Mouse (Mus musculus): ENCODE results near the gene Anxa9. TPM values are rescaled to one million over a fixed set of nuclear protein-coding genes. Genes with fewer than 3 reads are reported as not detected.
A peak's percentile ranks its signal among the peaks of the same experiment; 100 is the strongest.
"Not testable (repeated sequence)": the region's sequence is repeated elsewhere in the genome, so short reads cannot be mapped to it uniquely, and the experiment has no call there.

Anxa9 gene
- 0.88 TPM in 2 replicates for polyA plus RNA-seq (2014; fragmentation: Nextera tagmentation; extraction: Ambion mirVana)

DNA sequence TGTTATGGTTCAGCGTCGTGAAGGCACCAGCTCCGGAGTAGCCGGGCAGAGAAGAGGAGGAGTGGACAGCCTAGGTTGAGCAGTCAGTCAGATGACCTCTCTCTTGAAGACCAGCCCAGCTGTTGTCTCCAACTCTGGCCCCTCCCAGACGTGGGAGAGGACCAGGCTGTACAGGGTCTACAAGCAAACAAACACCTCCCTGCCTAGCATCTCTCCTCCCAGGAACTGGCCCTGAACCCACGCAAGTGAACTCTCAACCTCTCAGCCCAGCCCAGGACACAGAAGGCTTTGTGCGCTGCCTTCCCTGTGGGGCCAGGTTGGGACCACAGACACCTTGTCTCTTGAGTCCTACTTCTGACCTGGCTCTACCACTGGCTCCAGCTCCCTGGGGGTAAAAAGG is at the start of gene Anxa9:
Gene Anxa9 (minus strand): TSS at position 77 of the 400 bp plus-strand sequence.
- Histone ChIP-seq H3K4me2 (ENCODE audit: low read length) (no peak within 1 kb of the TSS), H3K9me3 (ENCODE audit: control insufficient read depth, low read length) (no peaks in the 10 kb centered on the region), H3K4me1 (ENCODE audit: control insufficient read depth in 2 of 2, insufficient read depth in 2 of 2, low read length in 2 of 2) (peaks cover 5 to 10% of the 10 kb centered on the region in 2 experiments; a peak in 3 of 4 replicates), H3K4me3 (ENCODE audit: control insufficient read depth in 1 of 2, insufficient read depth in 1 of 2, low read depth in 1 of 2, low read length in 2 of 2) (no peak within 1 kb of the TSS), H3K36me3 (ENCODE audit: control insufficient read depth, insufficient read depth, low read length) (no peaks in the 10 kb centered on the region), H3K27me3 (ENCODE audit: control insufficient read depth, insufficient read depth, low read length) (no peaks in the 10 kb centered on the region), H3K27ac (replicated peaks in 1 of 2; ENCODE audit: control insufficient read depth in 1 of 2, insufficient read depth in 1 of 2, low read depth in 2 of 2, low read length in 2 of 2) (no peak within 1 kb of the TSS), H3K9ac (ENCODE audit: low read length) (no peak within 1 kb of the TSS)
- no peak for ATAC-seq (ENCODE audit: insufficient number of reproducible peaks, insufficient read depth, low FRiP score, low read depth)
- 50% methylated on average over 7 of the region's 7 CpGs for WGBS

DNA sequence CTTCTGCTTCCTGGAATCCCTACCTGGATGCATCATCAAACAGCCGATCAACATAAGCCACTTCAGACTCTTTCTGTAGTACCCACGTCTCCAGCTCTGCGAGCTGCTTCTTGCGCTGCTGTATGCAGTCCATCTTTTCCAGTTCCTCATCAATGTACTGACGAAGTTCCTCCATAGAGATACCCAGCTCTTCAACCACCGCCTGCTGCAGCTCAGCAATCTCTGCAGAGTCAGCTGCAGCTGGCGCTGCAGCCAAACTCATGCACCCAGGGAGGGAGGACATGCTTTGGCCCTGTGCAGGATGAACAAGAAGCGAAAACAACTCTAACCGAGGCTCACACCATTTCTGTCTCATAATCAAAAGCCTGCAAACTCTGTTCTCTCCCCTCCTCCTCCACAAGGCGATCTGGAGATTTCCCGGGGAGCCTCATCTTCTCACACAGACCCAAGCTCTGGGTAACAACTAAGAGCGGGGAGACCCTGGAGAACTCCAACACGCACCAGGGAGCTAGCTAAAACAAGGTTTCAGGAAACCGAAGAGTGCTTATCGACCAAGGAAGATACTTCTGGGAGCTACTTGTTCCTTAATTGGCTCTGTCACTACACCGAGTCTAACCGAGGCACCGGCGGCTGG is 49.1 kb upstream of the Anxa9 start:
- Histone ChIP-seq H3K4me2 (ENCODE audit: low read length) (peak overlapping the region; percentile 58), H3K36me3 (ENCODE audit: control insufficient read depth, insufficient read depth, low read length) (peaks cover 30% of the 10 kb centered on the region), H3K4me3 (ENCODE audit: control insufficient read depth in 1 of 2, insufficient read depth in 1 of 2, low read depth in 1 of 2, low read length in 2 of 2) (peak overlapping the region; percentile 48 to 52), H3K9ac (ENCODE audit: low read length) (peak overlapping the region; percentile 71; the same call in 1 of the 2 replicates)
- H3K27me3 ChIP-seq (ENCODE audit: control insufficient read depth, insufficient read depth, low read length); H3K4me1 ChIP-seq (ENCODE audit: control insufficient read depth in 2 of 2, insufficient read depth in 2 of 2, low read length in 2 of 2); H3K9me3 ChIP-seq (ENCODE audit: control insufficient read depth, low read length); H3K27ac ChIP-seq (replicated peaks in 1 of 2; ENCODE audit: control insufficient read depth in 1 of 2, insufficient read depth in 1 of 2, low read depth in 2 of 2, low read length in 2 of 2): not testable (repeated sequence)
- WGBS, result 28% methylated on average over 8 of the region's 19 CpGs
- peak; percentile 27; the same call in 1 of the 2 replicates for ATAC-seq (ENCODE audit: insufficient number of reproducible peaks, insufficient read depth, low FRiP score, low read depth)

GRCm38 (mm10) chr3:95349491-95349890 is 42.5 kb upstream of the Anxa9 start:
- no peak for ATAC-seq (ENCODE audit: insufficient number of reproducible peaks, insufficient read depth, low FRiP score, low read depth)
- H3K9ac ChIP-seq (ENCODE audit: low read length), result no peak overlapping the region

DNA sequence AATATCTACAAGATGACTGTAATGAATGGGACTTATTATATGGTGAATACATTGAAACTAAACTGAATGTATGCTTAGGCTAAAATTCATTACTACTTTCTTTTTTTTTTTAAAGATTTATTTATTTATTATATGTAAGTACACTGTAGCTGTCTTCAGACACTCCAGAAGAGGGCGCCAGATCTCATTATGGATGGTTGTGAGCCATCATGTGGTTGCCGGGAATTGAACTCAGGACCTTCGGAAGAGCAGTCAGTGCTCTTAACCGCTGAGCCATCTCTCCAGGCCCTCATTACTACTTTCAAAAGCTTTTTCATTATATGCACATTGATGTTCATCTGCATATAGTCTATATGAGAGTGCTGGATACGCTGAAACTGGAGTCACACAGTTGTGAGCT is 41.4 kb upstream of the Anxa9 start:
- not testable (repeated sequence) for H3K9ac ChIP-seq (ENCODE audit: low read length); H3K27me3 ChIP-seq (ENCODE audit: control insufficient read depth, insufficient read depth, low read length); H3K27ac ChIP-seq (replicated peaks in 1 of 2; ENCODE audit: control insufficient read depth in 1 of 2, insufficient read depth in 1 of 2, low read depth in 2 of 2, low read length in 2 of 2); H3K4me1 ChIP-seq (ENCODE audit: control insufficient read depth in 2 of 2, insufficient read depth in 2 of 2, low read length in 2 of 2); H3K4me2 ChIP-seq (ENCODE audit: low read length); H3K4me3 ChIP-seq (ENCODE audit: control insufficient read depth in 1 of 2, insufficient read depth in 1 of 2, low read depth in 1 of 2, low read length in 2 of 2); ATAC-seq (ENCODE audit: insufficient number of reproducible peaks, insufficient read depth, low FRiP score, low read depth); H3K9me3 ChIP-seq (ENCODE audit: control insufficient read depth, low read length)
- over 99% methylated on average over 5 of the region's 5 CpGs for WGBS
- peaks cover 90% of the 10 kb centered on the region for H3K36me3 ChIP-seq (ENCODE audit: control insufficient read depth, insufficient read depth, low read length)

More at GRCm38 (mm10) chr3:95349491-95349890, 42.5 kb upstream of the Anxa9 start:
- Histone ChIP-seq H3K4me3 (ENCODE audit: control insufficient read depth in 1 of 2, insufficient read depth in 1 of 2, low read depth in 1 of 2, low read length in 2 of 2) (no peak overlapping the region), H3K36me3 (ENCODE audit: control insufficient read depth, insufficient read depth, low read length) (peaks cover 89% of the 10 kb centered on the region), H3K27ac (replicated peaks in 1 of 2; ENCODE audit: control insufficient read depth in 1 of 2, insufficient read depth in 1 of 2, low read depth in 2 of 2, low read length in 2 of 2) (no peak overlapping the region), H3K4me2 (ENCODE audit: low read length) (no peak overlapping the region), H3K27me3 (ENCODE audit: control insufficient read depth, insufficient read depth, low read length) (no peaks in the 10 kb centered on the region), H3K4me1 (ENCODE audit: control insufficient read depth in 2 of 2, insufficient read depth in 2 of 2, low read length in 2 of 2) (no peaks in the 10 kb centered on the region), H3K9me3 (ENCODE audit: control insufficient read depth, low read length) (no peaks in the 10 kb centered on the region)

DNA sequence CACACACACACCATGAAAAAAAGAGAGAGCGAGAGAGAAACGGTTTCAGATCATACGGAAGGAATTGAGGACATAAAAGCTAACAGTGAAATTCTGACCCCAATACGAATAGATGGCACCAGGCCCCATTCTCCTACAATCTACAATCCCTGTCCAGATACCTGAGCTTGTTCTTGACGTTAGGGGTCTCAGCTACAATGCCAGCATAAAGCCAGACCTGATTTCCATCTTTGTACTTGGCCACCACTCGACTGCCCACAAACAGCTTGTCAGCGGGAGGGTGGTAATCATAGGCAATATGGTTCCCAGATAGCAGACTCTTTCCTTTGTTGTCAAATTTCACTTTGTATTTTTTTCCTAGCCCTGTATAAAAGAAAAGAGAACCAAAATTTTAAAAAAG is 39.5 kb upstream of the Anxa9 start:
- 90% methylated on average over 7 of the region's 7 CpGs for WGBS
- H3K9ac ChIP-seq (ENCODE audit: low read length), result no peak overlapping the region
- H3K27ac ChIP-seq (replicated peaks in 1 of 2; ENCODE audit: control insufficient read depth in 1 of 2, insufficient read depth in 1 of 2, low read depth in 2 of 2, low read length in 2 of 2), result no peak overlapping the region
- H3K4me1 ChIP-seq (ENCODE audit: control insufficient read depth in 2 of 2, insufficient read depth in 2 of 2, low read length in 2 of 2), result no peaks in the 10 kb centered on the region
- H3K9me3 ChIP-seq (ENCODE audit: control insufficient read depth, low read length), result no peaks in the 10 kb centered on the region
- no peaks in the 10 kb centered on the region for H3K27me3 ChIP-seq (ENCODE audit: control insufficient read depth, insufficient read depth, low read length)
- H3K36me3 ChIP-seq (ENCODE audit: control insufficient read depth, insufficient read depth, low read length), result peaks cover 89% of the 10 kb centered on the region
- H3K4me3 ChIP-seq (ENCODE audit: control insufficient read depth in 1 of 2, insufficient read depth in 1 of 2, low read depth in 1 of 2, low read length in 2 of 2), result no peak overlapping the region
- ATAC-seq (ENCODE audit: insufficient number of reproducible peaks, insufficient read depth, low FRiP score, low read depth), result no peak
- no peak overlapping the region for H3K4me2 ChIP-seq (ENCODE audit: low read length)

- not testable (repeated sequence) for H3K9me3 ChIP-seq (ENCODE audit: control insufficient read depth, low read length); H3K9ac ChIP-seq (ENCODE audit: low read length); H3K27ac ChIP-seq (replicated peaks in 1 of 2; ENCODE audit: control insufficient read depth in 1 of 2, insufficient read depth in 1 of 2, low read depth in 2 of 2, low read length in 2 of 2); H3K4me2 ChIP-seq (ENCODE audit: low read length); H3K27me3 ChIP-seq (ENCODE audit: control insufficient read depth, insufficient read depth, low read length); ATAC-seq (ENCODE audit: insufficient number of reproducible peaks, insufficient read depth, low FRiP score, low read depth); H3K4me3 ChIP-seq (ENCODE audit: control insufficient read depth in 1 of 2, insufficient read depth in 1 of 2, low read depth in 1 of 2, low read length in 2 of 2); H3K4me1 ChIP-seq (ENCODE audit: control insufficient read depth in 2 of 2, insufficient read depth in 2 of 2, low read length in 2 of 2)
- peaks cover 94% of the 10 kb centered on the region for H3K36me3 ChIP-seq (ENCODE audit: control insufficient read depth, insufficient read depth, low read length)
- 98% methylated on average over 9 of the region's 9 CpGs for WGBS
Measured at GRCm38 (mm10) chr3:95343356-95344000, 36.5 kb upstream of the Anxa9 start.

DNA sequence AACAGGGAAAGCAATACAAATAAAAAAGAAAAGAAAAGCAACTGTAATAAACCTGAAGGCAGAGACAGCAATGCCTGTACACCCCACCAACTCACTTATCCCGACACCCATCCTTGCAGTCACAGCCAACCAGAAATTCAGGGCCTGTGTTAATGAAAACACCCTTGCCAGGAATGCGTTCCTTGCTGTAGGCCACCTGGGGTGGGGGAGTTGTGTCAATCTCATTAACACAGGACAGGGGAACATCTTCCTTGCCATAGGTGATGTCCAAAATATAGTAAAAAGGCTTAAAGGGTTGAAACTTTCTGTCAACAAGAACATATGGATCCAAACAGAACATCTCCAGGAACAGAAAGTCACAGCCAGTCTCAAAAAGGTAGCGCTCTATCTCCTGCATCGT is 31.3 kb upstream of the Anxa9 start:
- H3K27ac ChIP-seq (replicated peaks in 1 of 2; ENCODE audit: control insufficient read depth in 1 of 2, insufficient read depth in 1 of 2, low read depth in 2 of 2, low read length in 2 of 2), result no peak overlapping the region
- no peak overlapping the region for H3K4me2 ChIP-seq (ENCODE audit: low read length)
- H3K27me3 ChIP-seq (ENCODE audit: control insufficient read depth, insufficient read depth, low read length), result no peaks in the 10 kb centered on the region
- no peaks in the 10 kb centered on the region for H3K9me3 ChIP-seq (ENCODE audit: control insufficient read depth, low read length)
- no peak overlapping the region for H3K4me3 ChIP-seq (ENCODE audit: control insufficient read depth in 1 of 2, insufficient read depth in 1 of 2, low read depth in 1 of 2, low read length in 2 of 2)
- no peaks in the 10 kb centered on the region for H3K4me1 ChIP-seq (ENCODE audit: control insufficient read depth in 2 of 2, insufficient read depth in 2 of 2, low read length in 2 of 2)
- 95% methylated on average over 4 of the region's 4 CpGs for WGBS
- peaks cover 98% of the 10 kb centered on the region for H3K36me3 ChIP-seq (ENCODE audit: control insufficient read depth, insufficient read depth, low read length)
- ATAC-seq (ENCODE audit: insufficient number of reproducible peaks, insufficient read depth, low FRiP score, low read depth), result no peak
- no peak overlapping the region for H3K9ac ChIP-seq (ENCODE audit: low read length)
